Mouse (Mus musculus) central nervous system, embryonic 14 days (tissue): ENCODE data around the gene Sec14l3. TPM values are rescaled to one million over a fixed set of nuclear protein-coding genes. Genes with fewer than 3 reads are reported as not detected.

Experiments used
- polyA plus RNA-seq: library from polyadenylated mRNA; depleted of rRNA; stranded (reverse); fragments of >200 nt; gene quantifications from 2 replicates; pipeline ENCODE4 v1.2.3, GENCODE M21; 2012; rRNA removed

The Sec14l3 gene
- polyA plus RNA-seq, result 0.11 and 0.22 TPM in 2 replicates

GRCm38 (mm10) chr11:4064627-4065122 is at the start of gene Sec14l3:
Sec14l3 (plus strand) TSS chr11:4064841.

DNA sequence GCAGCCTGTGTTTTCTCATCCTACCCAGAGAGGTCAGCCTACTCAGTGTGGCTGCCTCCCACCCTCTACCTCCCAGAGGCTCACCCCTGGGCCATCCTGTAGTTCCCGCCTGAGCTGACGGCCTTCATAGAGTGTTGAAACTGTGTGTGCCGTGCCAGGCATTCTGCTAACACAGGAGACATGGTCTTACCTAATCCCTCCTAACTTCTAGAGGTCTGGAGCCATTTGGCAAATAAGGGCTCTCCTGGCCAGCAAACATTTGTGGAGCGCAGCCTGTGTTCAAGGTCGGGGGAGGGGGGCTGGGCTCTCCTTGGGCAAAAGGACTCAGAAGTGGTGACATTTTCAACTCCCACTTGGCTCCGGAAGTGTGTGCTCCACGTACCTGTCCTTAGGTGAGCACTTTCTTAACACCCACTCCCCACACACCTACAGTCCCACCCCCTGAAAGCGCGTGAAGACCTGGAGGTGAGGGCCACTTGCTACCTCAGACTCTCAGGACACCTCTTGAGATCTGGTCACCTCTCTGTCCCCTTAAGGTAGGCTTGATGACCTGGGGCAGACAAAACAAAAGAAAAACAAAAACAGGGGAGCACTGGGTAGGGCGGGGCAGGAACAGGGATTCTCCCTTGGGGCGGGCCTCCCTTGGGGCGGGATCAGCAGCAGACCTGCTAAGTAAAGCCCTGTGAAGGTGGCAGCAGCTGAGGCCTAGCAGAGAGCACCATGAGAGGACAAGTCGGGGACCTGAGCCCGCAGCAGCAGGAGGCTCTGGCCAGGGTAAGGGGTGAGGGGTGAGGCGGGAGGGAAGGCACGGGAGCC is 33.3 kb upstream of the Sec14l3 start, which contains the start of gene Sec14l4:
TSS of gene Sec14l4 (plus strand) at position 337 of the 816 bp plus-strand sequence.

DNA sequence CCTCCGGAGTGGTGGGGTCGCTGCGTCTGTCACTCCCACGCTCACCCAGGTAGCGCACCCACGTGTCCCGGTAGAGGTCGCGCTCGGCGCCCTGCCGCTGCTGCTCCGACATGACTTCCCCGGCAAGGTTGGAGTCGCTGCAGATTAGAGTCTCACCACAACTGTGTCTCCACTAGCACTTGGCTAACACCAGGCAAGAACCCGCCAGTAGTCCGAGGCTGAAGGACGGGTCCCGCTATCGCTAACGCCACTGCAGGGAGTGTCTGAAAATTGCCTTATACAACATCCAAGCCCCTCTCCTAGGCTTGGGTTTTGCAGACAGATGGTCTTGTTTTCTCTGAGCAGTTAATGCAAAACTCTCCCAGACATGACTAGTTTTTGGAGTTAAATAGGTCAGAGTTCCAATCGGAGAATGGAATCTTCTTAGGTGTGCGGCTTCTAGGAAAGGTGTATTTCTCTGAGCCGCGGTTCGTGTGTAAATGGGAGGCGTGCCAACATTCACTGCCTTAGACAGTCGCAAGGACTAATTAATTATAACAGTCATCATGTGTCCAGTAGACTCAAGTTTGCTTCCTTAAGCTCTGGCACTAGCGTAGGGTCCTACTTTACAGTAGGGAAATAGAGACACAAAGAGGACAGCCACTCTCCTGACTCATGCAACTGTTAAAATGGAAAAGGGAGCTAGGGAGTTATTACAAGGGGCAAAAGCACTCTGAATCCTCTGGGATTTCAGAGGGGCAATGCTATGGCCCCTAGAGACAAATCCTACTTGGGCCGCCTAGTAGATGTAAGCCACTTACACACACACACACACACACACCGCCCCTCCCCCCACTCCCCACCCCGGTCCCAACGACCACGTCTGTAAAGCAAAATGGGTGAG is 30.8 kb downstream of the Sec14l3 start, which contains the start of gene Mtfp1:
TSS of gene Mtfp1 (minus strand) at position 275 of the 883 bp plus-strand sequence.

DNA sequence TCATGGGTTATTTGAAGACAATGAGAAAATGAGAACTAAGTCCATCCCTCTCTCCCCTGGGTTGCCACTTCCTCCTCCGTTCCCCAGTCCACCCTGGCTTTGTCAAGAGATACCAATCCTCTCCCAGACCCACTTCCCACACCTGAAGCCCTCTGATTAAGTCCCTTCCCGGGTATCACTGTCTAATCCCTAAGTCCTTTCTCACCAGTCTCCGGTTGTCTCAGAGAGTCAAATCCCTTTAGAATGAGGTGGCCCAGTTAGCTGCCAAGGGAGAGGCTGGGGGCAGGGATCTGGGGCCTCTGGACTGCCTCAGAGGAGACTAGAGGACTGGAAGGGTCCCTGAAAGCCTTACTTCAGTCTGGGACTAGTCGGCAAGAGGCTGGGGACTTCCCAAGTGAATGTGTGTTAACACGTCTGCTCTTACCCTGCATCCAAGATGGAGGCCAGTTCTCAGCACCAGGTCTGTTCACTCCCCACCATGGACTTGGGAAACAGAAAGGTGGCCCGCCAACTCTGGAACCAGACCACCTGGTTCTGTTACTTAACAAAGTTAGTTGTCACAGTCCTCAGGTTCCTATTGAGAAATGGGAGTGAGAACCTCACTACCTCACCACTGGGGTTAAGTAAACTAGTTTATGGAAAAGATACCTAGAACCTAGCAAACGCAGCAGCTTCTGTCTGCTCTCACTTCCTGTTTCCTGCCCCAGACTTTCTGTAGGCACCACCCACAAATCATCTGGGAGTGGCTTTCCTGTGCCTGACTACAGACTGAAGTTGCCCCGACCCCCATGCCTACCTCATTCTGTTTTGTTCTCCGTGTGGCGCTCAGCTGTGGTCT is 58.3 kb downstream of the Sec14l3 start, which contains the start of gene Sec14l2:
TSS of gene Sec14l2 (minus strand) at position 674 of the 838 bp plus-strand sequence.

Other genes with a start within 250 kb of the Sec14l3 start
- gene Osbp2, start 200.9 kb upstream of the Sec14l3 start, polyA plus RNA-seq, result 18.2 and 19.4 TPM in 2 replicates
- 0.70 and 0.98 TPM in 2 replicates for gene 4921536K21Rik, start 169.7 kb upstream of the Sec14l3 start, polyA plus RNA-seq
- 16.0 and 17.2 TPM in 2 replicates for gene Dusp18, start 169.6 kb upstream of the Sec14l3 start, polyA plus RNA-seq
- 9.2 TPM in 2 replicates for gene Slc35e4, start 150.2 kb upstream of the Sec14l3 start, polyA plus RNA-seq
- gene Tcn2, start 132.7 kb upstream of the Sec14l3 start, polyA plus RNA-seq, result 19.4 and 26.9 TPM in 2 replicates
- 61.5 and 64.1 TPM in 2 replicates for gene Pes1, start 100.9 kb upstream of the Sec14l3 start, polyA plus RNA-seq
- 0.08 TPM in 1 of 2 replicates, not detected in the other for gene 4930556J24Rik, start 88.1 kb upstream of the Sec14l3 start, polyA plus RNA-seq
- 2.5 and 4.3 TPM in 2 replicates for gene Gal3st1, start 81.2 kb upstream of the Sec14l3 start, polyA plus RNA-seq
- gene Sec14l4, start 33.4 kb upstream of the Sec14l3 start, polyA plus RNA-seq, result not detected in 2 replicates
- gene Mtfp1, start 30.6 kb downstream of the Sec14l3 start, polyA plus RNA-seq, result 5.5 and 5.7 TPM in 2 replicates
- 4.5 and 6.8 TPM in 2 replicates for gene Sec14l2, start 58.6 kb downstream of the Sec14l3 start, polyA plus RNA-seq
- gene Rnf215, start 70.4 kb downstream of the Sec14l3 start, polyA plus RNA-seq, result 62.6 and 66.7 TPM in 2 replicates
- 13.8 and 16.7 TPM in 2 replicates for gene Ccdc157, start 95.5 kb downstream of the Sec14l3 start, polyA plus RNA-seq
- 86.8 and 88.9 TPM in 2 replicates for gene Sf3a1, start 95.5 kb downstream of the Sec14l3 start, polyA plus RNA-seq
- gene Tbc1d10a, start 121.9 kb downstream of the Sec14l3 start, polyA plus RNA-seq, result 38.0 and 43.3 TPM in 2 replicates
- 1.4 and 3.1 TPM in 2 replicates for gene Castor1, start 153.4 kb downstream of the Sec14l3 start, polyA plus RNA-seq
- gene Osm, start 171.6 kb downstream of the Sec14l3 start, polyA plus RNA-seq, result 0.17 and 0.36 TPM in 2 replicates
- gene Lif, start 192.7 kb downstream of the Sec14l3 start, polyA plus RNA-seq, result 0.10 and 0.16 TPM in 2 replicates